Mouse (Mus musculus) left cerebral cortex, adult 11 months (tissue): ENCODE data around the gene Olfr1053.
"Not testable (repeated sequence)": the region's sequence is repeated elsewhere in the genome, so short reads cannot be mapped to it uniquely, and the experiment has no call there.

ENCODE experiments used
- DNase-seq: peaks from one replicate; pipeline ENCODE4 v3.0.0; 2022; ENCODE audit warnings: low spot score

Gene Olfr1053

GRCm38 (mm10) chr2:86315184-86315583 is at the start of gene Olfr1053:
Olfr1053 (minus strand) TSS chr2:86315284.
- DNase-seq = no peak

GRCm38 (mm10) chr2:86362369-86362768 is 47.3 kb upstream of the Olfr1053 start, which contains the start of gene Olfr1056:
Olfr1056 (minus strand) TSS chr2:86362469.
- no peak for DNase-seq

- DNase-seq = not testable (repeated sequence)
These were observed 36.7 kb upstream of the Olfr1053 start for GRCm38 (mm10) chr2:86351751-86352150.

- DNase-seq = no peak
These were observed 35.1 kb upstream of the Olfr1053 start, which contains the start of gene Olfr1055 for GRCm38 (mm10) chr2:86350184-86350583. Olfr1055 (minus strand) TSS chr2:86350284.

- DNase-seq = no peak
These were observed 20.2 kb upstream of the Olfr1053 start, which contains the start of gene Olfr1054 for GRCm38 (mm10) chr2:86335333-86335732. Olfr1054 (minus strand) TSS chr2:86335433.

- no peak for DNase-seq
These were observed 22.9 kb downstream of the Olfr1053 start, which contains the start of gene Olfr1052 for GRCm38 (mm10) chr2:86292155-86292554. Olfr1052 (plus strand) TSS chr2:86292455.

- not testable (repeated sequence) for DNase-seq
These were observed 36.1 kb downstream of the Olfr1053 start, which contains the start of gene Olfr1051 for GRCm38 (mm10) chr2:86278988-86279387. Olfr1051 (minus strand) TSS chr2:86279088.
